18 mouse cellular contexts compared by ENCODE assay signal in genomic region chr8:8576833-8577232, GRCm38 (mm10).
DNase-seq lines count a peak whose midpoint lies in the region; ATAC-seq and TF ChIP-seq lines count a peak whose summit lies in the region.
"Had no signal": no experiment of that assay in that cellular context is flagged by ENCODE, and none has a peak within 500 bp of the region (broad histone marks: within the 10 kb centered on the region; RNA-seq: fewer than 3 reads in every experiment).

No protein-coding gene starts in this region.

- peaks cover 6% of the 10 kb centered on the region; the same call in 1 of the 2 replicates for H3K9me3 ChIP-seq in hindbrain, embryonic 10.5 days
- no peaks in the 10 kb centered on the region for H3K9me3 ChIP-seq in hindbrain, embryonic 16.5 days (ENCODE audit: control insufficient read depth, low read length)
- no peaks in the 10 kb centered on the region for H3K9me3 ChIP-seq in liver, postnatal 0 days (ENCODE audit: low read length)
- no peaks in the 10 kb centered on the region for H3K9me3 ChIP-seq in lung, embryonic 15.5 days
- no peaks in the 10 kb centered on the region for H3K9me3 ChIP-seq in stomach, embryonic 15.5 days
- H3K9me3 ChIP-seq: forebrain, embryonic 12.5 days; heart, embryonic 13.5 days; limb, embryonic 15.5 days; midbrain, embryonic 15.5 days had no signal

- no peak for ATAC-seq in hindbrain, embryonic 16.5 days
- no peak for ATAC-seq in liver, postnatal 0 days
- ATAC-seq in lung, embryonic 15.5 days (ENCODE audit: borderline replicate concordance, extremely low read depth, low FRiP score, low TSS enrichment): peak; percentile 38; the same call in 1 of the 2 replicates
- ATAC-seq in stomach, embryonic 15.5 days (ENCODE audit: insufficient read depth, low FRiP score, low read depth): peak; percentile 48; the same call in 1 of the 2 replicates
- no peak for ATAC-seq in megakaryocyte, adult 5-6 weeks (ENCODE audit: poor library complexity, severe bottlenecking)
- ATAC-seq: midbrain, embryonic 15.5 days had no signal

- TF ChIP-seq CTCF in liver, postnatal 0 days (IDR thresholded peaks at IDR 0.05; ENCODE audit: low read depth): no peak

- H3K4me1 ChIP-seq in hindbrain, embryonic 10.5 days (replicated peaks): peaks cover 66% of the 10 kb centered on the region
- H3K4me1 ChIP-seq in hindbrain, embryonic 16.5 days (ENCODE audit: control insufficient read depth, insufficient read depth, low read depth, low read length): peaks cover 6% of the 10 kb centered on the region
- H3K4me1 ChIP-seq in liver, postnatal 0 days (ENCODE audit: insufficient read depth): no peaks in the 10 kb centered on the region
- peaks cover 23% of the 10 kb centered on the region for H3K4me1 ChIP-seq in lung, embryonic 15.5 days
- H3K4me1 ChIP-seq in stomach, embryonic 15.5 days: no peaks in the 10 kb centered on the region; the same call in 1 of the 2 replicates
- H3K4me1 ChIP-seq: limb, embryonic 15.5 days had no signal

- H3K4me2 ChIP-seq in hindbrain, embryonic 16.5 days (ENCODE audit: low read length): no peak overlapping the region
- no peak overlapping the region for H3K4me2 ChIP-seq in liver, postnatal 0 days (ENCODE audit: low read depth, low read length)
- H3K4me2 ChIP-seq in lung, embryonic 15.5 days: peak overlapping the region; percentile 24; the same call in 1 of the 2 replicates
- H3K4me2 ChIP-seq in stomach, embryonic 15.5 days: no peak overlapping the region
- H3K4me2 ChIP-seq: forebrain, embryonic 12.5 days; heart, embryonic 13.5 days; limb, embryonic 15.5 days; midbrain, embryonic 15.5 days had no signal

- DNase-seq in hindbrain, embryonic 10.5 days (ENCODE audit: low spot score): no peak
- DNase-seq in liver, postnatal 0 days: peak; percentile 26
- no peak for DNase-seq in liver
- DNase-seq in cerebellum, adult 11-12 months: no peak
- DNase-seq: embryo, embryonic 11 days; heart, postnatal 4 days; right cerebral cortex, postnatal 14 days; thymus, postnatal 36 days had no signal

- H3K4me3 ChIP-seq in hindbrain, embryonic 10.5 days: no peak overlapping the region
- H3K4me3 ChIP-seq in hindbrain, embryonic 16.5 days (ENCODE audit: low read length): no peak overlapping the region
- no peak overlapping the region for H3K4me3 ChIP-seq in liver, postnatal 0 days (ENCODE audit: low read depth, low read length)
- H3K4me3 ChIP-seq in lung, embryonic 15.5 days: no peak overlapping the region
- H3K4me3 ChIP-seq in stomach, embryonic 15.5 days (replicated peaks): no peak overlapping the region
- H3K4me3 ChIP-seq: forebrain, embryonic 12.5 days; heart, embryonic 13.5 days; limb, embryonic 15.5 days; midbrain, embryonic 15.5 days had no signal

- TF ChIP-seq EP300 in liver, postnatal 0 days (IDR thresholded peaks at IDR 0.05; ENCODE audit: low read depth): no peak

- no peaks in the 10 kb centered on the region for H3K36me3 ChIP-seq in hindbrain, embryonic 10.5 days
- H3K36me3 ChIP-seq in hindbrain, embryonic 16.5 days (ENCODE audit: control insufficient read depth, insufficient read depth, low read length): no peaks in the 10 kb centered on the region
- no peaks in the 10 kb centered on the region for H3K36me3 ChIP-seq in liver, postnatal 0 days (replicated peaks; ENCODE audit: insufficient read depth, low read length)
- no peaks in the 10 kb centered on the region for H3K36me3 ChIP-seq in lung, embryonic 15.5 days
- H3K36me3 ChIP-seq in stomach, embryonic 15.5 days: no peaks in the 10 kb centered on the region
- H3K36me3 ChIP-seq: forebrain, embryonic 12.5 days; heart, embryonic 13.5 days; limb, embryonic 15.5 days; midbrain, embryonic 15.5 days had no signal

- H3K27me3 ChIP-seq in hindbrain, embryonic 10.5 days (ENCODE audit: insufficient read depth, poor library complexity, severe bottlenecking): peaks cover 36% of the 10 kb centered on the region
- H3K27me3 ChIP-seq in hindbrain, embryonic 16.5 days (replicated peaks; ENCODE audit: control insufficient read depth, insufficient read depth, low read length): peaks cover 2% of the 10 kb centered on the region; the same call in 1 of the 2 replicates
- H3K27me3 ChIP-seq in liver, postnatal 0 days (ENCODE audit: insufficient read depth, low read length): no peaks in the 10 kb centered on the region
- no peaks in the 10 kb centered on the region for H3K27me3 ChIP-seq in lung, embryonic 15.5 days
- H3K27me3 ChIP-seq in stomach, embryonic 15.5 days (replicated peaks): no peaks in the 10 kb centered on the region
- H3K27me3 ChIP-seq: CH12.LX; heart, embryonic 13.5 days; limb, embryonic 15.5 days had no signal

- H3K9ac ChIP-seq in hindbrain, embryonic 16.5 days (ENCODE audit: low read depth, low read length): no peak overlapping the region
- no peak overlapping the region for H3K9ac ChIP-seq in liver, postnatal 0 days (replicated peaks)
- H3K9ac ChIP-seq in lung, embryonic 15.5 days: no peak overlapping the region
- H3K9ac ChIP-seq in stomach, embryonic 15.5 days: no peak overlapping the region
- H3K9ac ChIP-seq: forebrain, embryonic 12.5 days; heart, embryonic 13.5 days; limb, embryonic 15.5 days; midbrain, embryonic 15.5 days had no signal

- peak overlapping the region; percentile 73 for H3K27ac ChIP-seq in hindbrain, embryonic 10.5 days
- no peak overlapping the region for H3K27ac ChIP-seq in hindbrain, embryonic 16.5 days (ENCODE audit: low read depth, low read length)
- no peak overlapping the region for H3K27ac ChIP-seq in liver, postnatal 0 days (ENCODE audit: low read depth)
- H3K27ac ChIP-seq in lung, embryonic 15.5 days: peak overlapping the region; percentile 81
- no peak overlapping the region for H3K27ac ChIP-seq in stomach, embryonic 15.5 days
- H3K27ac ChIP-seq: forebrain, embryonic 12.5 days; heart, embryonic 13.5 days; kidney, postnatal 0 days; limb, embryonic 15.5 days; midbrain, embryonic 15.5 days had no signal

- 90% methylated on average over 6 of the region's 6 CpGs for WGBS in hindbrain, embryonic 10.5 days
- 89% methylated on average over 6 of the region's 6 CpGs for WGBS in hindbrain, embryonic 16.5 days
- WGBS in liver, postnatal 0 days (ENCODE audit: insufficient replicate concordance): 71% methylated on average over 6 of the region's 6 CpGs
- 66% methylated on average over 6 of the region's 6 CpGs for WGBS in lung, embryonic 15.5 days
- WGBS in stomach, embryonic 15.5 days: 80% methylated on average over 6 of the region's 6 CpGs

Comparison
In these comparisons a context has a peak if more than half of its experiments do, and no peak if none do; other contexts are left out.
1. H3K27ac ChIP-seq: peak in hindbrain, embryonic 10.5 days (single experiment) and lung, embryonic 15.5 days (single experiment); none in hindbrain, embryonic 16.5 days (single experiment), liver, postnatal 0 days (single experiment) and stomach, embryonic 15.5 days (single experiment).
2. ATAC-seq: peak in lung, embryonic 15.5 days (single experiment) and stomach, embryonic 15.5 days (single experiment); none in hindbrain, embryonic 16.5 days (single experiment), liver, postnatal 0 days (single experiment) and megakaryocyte, adult 5-6 weeks (single experiment).